Mouse (Mus musculus): ENCODE results near the gene Atp1b1. TPM values are rescaled to one million over a fixed set of nuclear protein-coding genes. Genes with fewer than 3 reads are reported as not detected.

The Atp1b1 gene
- total RNA-seq, 2 experiments from 2014 or later: 722 to 767 TPM

- intact Hi-C loops (cut with DNase I): no loop called here
These were observed 12.5 kb downstream of the Atp1b1 start for GRCm38 (mm10) chr1:164445620-164446162.

GRCm38 (mm10) chr1:164441408-164441974 is 16.7 kb downstream of the Atp1b1 start:
- no peak for DNase-seq
- intact Hi-C loops (cut with DNase I): loop anchor here (5.0 kb wide), 1 partner anchor 124 kb away; no protein-coding TSS in a partner anchor

More at GRCm38 (mm10) chr1:164445620-164446162, 12.5 kb downstream of the Atp1b1 start:
- DNase-seq: no peak

GRCm38 (mm10) chr1:164440708-164441407 is 17.3 kb downstream of the Atp1b1 start:
- no peak for DNase-seq

GRCm38 (mm10) chr1:164440230-164440629 is 17.9 kb downstream of the Atp1b1 start:
- no peak for DNase-seq
- intact Hi-C loops (cut with DNase I): loop anchor here (5.0 kb wide), 1 partner anchor 123 kb away; no protein-coding TSS in a partner anchor

More at GRCm38 (mm10) chr1:164440708-164441407, 17.3 kb downstream of the Atp1b1 start:
- intact Hi-C loops (cut with DNase I): loop anchor here (5.0 kb wide), 1 partner anchor 124 kb away; no protein-coding TSS in a partner anchor

- intact Hi-C loops (cut with DNase I): no loop called here
- no peak for DNase-seq
These were observed 21.4 kb downstream of the Atp1b1 start for GRCm38 (mm10) chr1:164436749-164437148.

GRCm38 (mm10) chr1:164434049-164434448 is 24.1 kb downstream of the Atp1b1 start:
- intact Hi-C loops (cut with DNase I): no loop called here
- no peak for DNase-seq

GRCm38 (mm10) chr1:164432649-164433048 is 25.5 kb downstream of the Atp1b1 start:
- intact Hi-C loops (cut with DNase I): no loop called here
- DNase-seq: no peak

- intact Hi-C loops (cut with DNase I): no loop called here
- DNase-seq: no peak
These were observed 29.5 kb downstream of the Atp1b1 start for GRCm38 (mm10) chr1:164428644-164429043.

GRCm38 (mm10) chr1:164427777-164428176 is 30.4 kb downstream of the Atp1b1 start:
- DNase-seq: no peak
- intact Hi-C loops (cut with DNase I): no loop called here

- no peak for DNase-seq
- intact Hi-C loops (cut with DNase I): no loop called here
These were observed 31.9 kb downstream of the Atp1b1 start for GRCm38 (mm10) chr1:164426227-164426626.

- intact Hi-C loops (cut with DNase I): no loop called here
- DNase-seq: no peak
These were observed 37.4 kb downstream of the Atp1b1 start for GRCm38 (mm10) chr1:164420623-164421354.

GRCm38 (mm10) chr1:164419401-164419800 is 38.8 kb downstream of the Atp1b1 start:
- intact Hi-C loops (cut with DNase I): no loop called here
- DNase-seq: no peak

- intact Hi-C loops (cut with DNase I): no loop called here
These were observed 39.8 kb downstream of the Atp1b1 start for GRCm38 (mm10) chr1:164418320-164418719.

GRCm38 (mm10) chr1:164417604-164418003 is 40.6 kb downstream of the Atp1b1 start:
- DNase-seq: no peak
- intact Hi-C loops (cut with DNase I): no loop called here

More at GRCm38 (mm10) chr1:164418320-164418719, 39.8 kb downstream of the Atp1b1 start:
- no peak for DNase-seq

- intact Hi-C loops (cut with DNase I): no loop called here
- no peak for DNase-seq
These were observed 41.3 kb downstream of the Atp1b1 start for GRCm38 (mm10) chr1:164416692-164417394.

GRCm38 (mm10) chr1:164415347-164415751 is 42.8 kb downstream of the Atp1b1 start:
- no peak for DNase-seq
- intact Hi-C loops (cut with DNase I): no loop called here

- intact Hi-C loops (cut with DNase I): no loop called here
- no peak for DNase-seq
These were observed 44.5 kb downstream of the Atp1b1 start for GRCm38 (mm10) chr1:164413608-164414007.

- intact Hi-C loops (cut with DNase I): no loop called here
- DNase-seq: no peak
These were observed 45.2 kb downstream of the Atp1b1 start for GRCm38 (mm10) chr1:164412906-164413305.

- DNase-seq: no peak
- intact Hi-C loops (cut with DNase I): no loop called here
These were observed 46.8 kb downstream of the Atp1b1 start for GRCm38 (mm10) chr1:164411306-164411705.

GRCm38 (mm10) chr1:164408655-164409054 is 49.5 kb downstream of the Atp1b1 start:
- no peak for DNase-seq
- intact Hi-C loops (cut with DNase I): no loop called here

All from left cerebral cortex, postnatal 4 days (tissue).